Mouse (Mus musculus) bone marrow, adult 2 months (tissue): Measurements from ENCODE around the gene Gzmd.

Source experiments
- CTCF ChIP-seq: fragments of 200-500 bp; IDR thresholded peaks from 2 replicates; pipeline ENCODE4 v1.5.1; 2011; ENCODE audit warnings: low read length, control low read depth; ENCODE audit not compliant: control insufficient read depth, insufficient read depth
- POLR2A ChIP-seq: fragments of 200-500 bp; IDR thresholded peaks from 2 replicates; pipeline ENCODE4 v1.6.1; 2011; ENCODE audit warnings: low read depth, mild to moderate bottlenecking, control low read depth, low read length, borderline replicate concordance; ENCODE audit not compliant: control insufficient read depth

- TF ChIP-seq CTCF (no peak), POLR2A (no peak)
These were observed 29.7 kb upstream of the Gzmd start for GRCm38 (mm10) chr14:56162109-56162508.
